Mouse (Mus musculus) embryonic fibroblast, embryonic 13.5 days (primary cell): ENCODE measurements around the gene C1qbp.

Experiments used
- CTCF ChIP-seq: IDR thresholded peaks from 2 replicates; pipeline ENCODE4 v1.5.1; 2011; ENCODE audit warnings: mild to moderate bottlenecking, control low read depth, low read length, moderate library complexity, borderline replicate concordance; ENCODE audit not compliant: insufficient read depth
- POLR2A ChIP-seq: IDR thresholded peaks from 2 replicates; pipeline ENCODE4 v1.6.1; 2011; ENCODE audit warnings: low read depth, mild to moderate bottlenecking, control low read depth, low read length, moderate library complexity

DNA sequence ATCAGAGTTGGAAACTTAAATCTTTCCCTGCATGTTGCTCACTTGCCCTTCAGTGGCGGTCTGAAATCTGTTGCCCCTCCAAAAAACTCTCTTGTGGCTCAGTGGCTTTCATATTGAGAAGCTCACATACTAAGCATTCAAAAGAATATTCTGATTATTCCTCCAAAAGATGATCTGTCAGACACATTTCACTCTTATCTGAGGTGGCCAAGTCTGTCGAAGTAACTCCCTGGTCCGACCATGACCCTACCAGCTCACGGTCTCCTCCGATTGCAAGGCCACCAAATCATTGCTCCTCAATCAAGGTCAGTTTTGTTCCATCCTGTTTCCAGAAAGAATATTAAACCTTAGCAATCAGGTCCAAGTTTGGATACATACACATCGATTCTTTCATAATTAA, 24.2 kb upstream of the C1qbp start:
- TF ChIP-seq CTCF, result no peak
- TF ChIP-seq POLR2A, result no peak
